Mouse (Mus musculus) gastrocnemius, postnatal 4 days (tissue): ENCODE data around the gene Cd207. TPM values are rescaled to one million over a fixed set of nuclear protein-coding genes. Genes with fewer than 3 reads are reported as not detected.

Experiments
- DNase-seq, 2 experiments: peaks; one replicate each; pipeline ENCODE4 v3.0.0; 2021 to 2022; ENCODE audit warnings: low spot score in 2 of 2, mixed read lengths in 2 of 2
- long read RNA-seq, 2 experiments: library from polyadenylated mRNA; stranded (forward); transcript quantifications; one replicate each; pipeline ENCODE4 v2.0.0; 2021
- total RNA-seq, 2 experiments: library from RNA; stranded (reverse); gene quantifications; 2 replicates each; pipeline ENCODE4 v1.2.3; 2021

Gene Cd207
- total RNA-seq: not detected
- long read RNA-seq, experiment 1: 0 reads
- long read RNA-seq, experiment 2: 0 reads

- no peak for DNase-seq
Observed at GRCm38 (mm10) chr6:83677757-83678156, at the start of gene Cd207. Cd207 (minus strand) TSS chr6:83677857.

- no peak for DNase-seq
Observed at GRCm38 (mm10) chr6:83727178-83727577, 49.5 kb upstream of the Cd207 start.

- no peak for DNase-seq
Observed at GRCm38 (mm10) chr6:83722526-83722925, 44.9 kb upstream of the Cd207 start.

- DNase-seq: no peak
Observed at GRCm38 (mm10) chr6:83717026-83717425, 39.4 kb upstream of the Cd207 start.

- no peak for DNase-seq
Observed at GRCm38 (mm10) chr6:83715461-83716196, 38.0 kb upstream of the Cd207 start.

GRCm38 (mm10) chr6:83714221-83715123, 36.8 kb upstream of the Cd207 start:
- DNase-seq: peak in 1 of 2 experiments; percentile 33

GRCm38 (mm10) chr6:83713271-83714136, 35.8 kb upstream of the Cd207 start:
- DNase-seq: no peak

GRCm38 (mm10) chr6:83711725-83712475, 34.2 kb upstream of the Cd207 start:
- DNase-seq: no peak

- DNase-seq: peak in 1 of 2 experiments; percentile 66
Observed at GRCm38 (mm10) chr6:83711067-83711675, 33.5 kb upstream of the Cd207 start, which contains the start of gene Vax2. Vax2 (plus strand) TSS chr6:83711264.

GRCm38 (mm10) chr6:83710361-83711066, 32.9 kb upstream of the Cd207 start:
- no peak for DNase-seq

GRCm38 (mm10) chr6:83707738-83708510, 30.3 kb upstream of the Cd207 start:
- DNase-seq: no peak

GRCm38 (mm10) chr6:83704701-83705100, 27.0 kb upstream of the Cd207 start:
- no peak for DNase-seq

GRCm38 (mm10) chr6:83704294-83704693, 26.6 kb upstream of the Cd207 start:
- DNase-seq: no peak

GRCm38 (mm10) chr6:83703722-83704078, 26.0 kb upstream of the Cd207 start:
- no peak for DNase-seq

GRCm38 (mm10) chr6:83703000-83703721, 25.5 kb upstream of the Cd207 start:
- no peak for DNase-seq

- no peak for DNase-seq
Observed at GRCm38 (mm10) chr6:83702146-83702999, 24.7 kb upstream of the Cd207 start.

- DNase-seq: no peak
Observed at GRCm38 (mm10) chr6:83701001-83701400, 23.3 kb upstream of the Cd207 start.
